Mouse (Mus musculus): ENCODE measurements at regions not wholly inside any gene's neighbourhood (a gene's known extent, or its start where the extent isn't known, plus 50 kb on each side); places are given as distances from the start of the nearest gene placed in this dataset.

- DNase-seq (ENCODE audit: low spot score) = no peak
Observed at GRCm38 (mm10) chr1:126918876-126919275, 88.3 kb upstream of the Nckap5 start.

GRCm38 (mm10) chr1:126917872-126918271 lies 87.3 kb upstream of the Nckap5 start:
- DNase-seq (ENCODE audit: low spot score) = no peak

- DNase-seq (ENCODE audit: low spot score) = no peak
Observed at GRCm38 (mm10) chr1:126916369-126916768, 85.8 kb upstream of the Nckap5 start.

- DNase-seq (ENCODE audit: low spot score) = no peak
Observed at GRCm38 (mm10) chr1:126911277-126912060, 80.9 kb upstream of the Nckap5 start.

GRCm38 (mm10) chr1:126907417-126907816 lies 76.8 kb upstream of the Nckap5 start:
- DNase-seq (ENCODE audit: low spot score) = no peak

- no peak for DNase-seq (ENCODE audit: low spot score)
Observed at GRCm38 (mm10) chr1:126898484-126898883, 67.9 kb upstream of the Nckap5 start.

- no peak for DNase-seq (ENCODE audit: low spot score)
Observed at GRCm38 (mm10) chr1:126896895-126897294, 66.3 kb upstream of the Nckap5 start.

GRCm38 (mm10) chr1:126880801-126881200 lies 50.2 kb upstream of the Nckap5 start:
- no peak for DNase-seq (ENCODE audit: low spot score)
